Mouse (Mus musculus) thymus, adult 2 months (tissue): ENCODE results near the gene Olfr668. TPM values are rescaled to one million over a fixed set of nuclear protein-coding genes. Genes with fewer than 3 reads are reported as not detected.
"Not testable (repeated sequence)": the region's sequence is repeated elsewhere in the genome, so short reads cannot be mapped to it uniquely, and the experiment has no call there.

Source experiments
- DNase-seq: peaks from one replicate; pipeline ENCODE4 v3.0.0; 2021
- H3K27ac ChIP-seq: fragments of 200-500 bp; 2 replicates; pipeline ENCODE4 v1.5.1; 2012; ENCODE audit warnings: low read length, control low read depth; ENCODE audit not compliant: control insufficient read depth, insufficient read depth
- H3K27me3 ChIP-seq: fragments of 200-500 bp; 2 replicates; pipeline ENCODE4 v1.6.1; 2012; ENCODE audit warnings: mild to moderate bottlenecking, low read length, moderate library complexity, mixed read lengths; ENCODE audit not compliant: control insufficient read depth, insufficient read depth
- H3K36me3 ChIP-seq: fragments of 200-500 bp; 2 replicates; pipeline ENCODE4 v1.6.1; 2012; ENCODE audit warnings: mild to moderate bottlenecking, low read length, moderate library complexity; ENCODE audit not compliant: control insufficient read depth, insufficient read depth
- H3K4me1 ChIP-seq: fragments of 200-500 bp; replicated peaks from 2 replicates; pipeline ENCODE4 v1.6.1; 2012; ENCODE audit warnings: low read length; ENCODE audit not compliant: control insufficient read depth, insufficient read depth
- H3K4me3 ChIP-seq: fragments of 200-500 bp; 2 replicates; pipeline ENCODE4 v1.5.1; 2012; ENCODE audit warnings: mild to moderate bottlenecking, low read length, control low read depth, moderate library complexity; ENCODE audit not compliant: control insufficient read depth, insufficient read depth
- CTCF ChIP-seq: fragments of 200-500 bp; IDR thresholded peaks from 2 replicates; pipeline ENCODE4 v1.5.1; 2012; ENCODE audit warnings: mild to moderate bottlenecking, control low read depth, low read length, moderate library complexity, borderline replicate concordance; ENCODE audit not compliant: control insufficient read depth, poor library complexity, insufficient read depth; ENCODE audit errors: extremely low read depth
- POLR2A ChIP-seq: fragments of 200-500 bp; IDR thresholded peaks from 2 replicates; pipeline ENCODE4 v1.6.1; 2012; ENCODE audit warnings: mild to moderate bottlenecking, low read length, control low read depth, moderate library complexity; ENCODE audit not compliant: control insufficient read depth, poor library complexity, insufficient read depth; ENCODE audit errors: extremely low read depth
- WGBS: fragments of 180-500 bp; shearing (Covaris S2); methylation state at CpG from one replicate; pipeline ENCODE4 v1.1.7; 2018; 5-methylcytosine and 5-hydroxymethylcytosine counted together
- polyA plus RNA-seq: library from polyadenylated mRNA; depleted of rRNA; stranded (reverse); fragments of >200 nt; gene quantifications from 2 replicates; pipeline ENCODE4 v1.2.3, GENCODE M21; 2012; rRNA removed

Olfr668 gene
- polyA plus RNA-seq: not detected in 2 replicates

DNA sequence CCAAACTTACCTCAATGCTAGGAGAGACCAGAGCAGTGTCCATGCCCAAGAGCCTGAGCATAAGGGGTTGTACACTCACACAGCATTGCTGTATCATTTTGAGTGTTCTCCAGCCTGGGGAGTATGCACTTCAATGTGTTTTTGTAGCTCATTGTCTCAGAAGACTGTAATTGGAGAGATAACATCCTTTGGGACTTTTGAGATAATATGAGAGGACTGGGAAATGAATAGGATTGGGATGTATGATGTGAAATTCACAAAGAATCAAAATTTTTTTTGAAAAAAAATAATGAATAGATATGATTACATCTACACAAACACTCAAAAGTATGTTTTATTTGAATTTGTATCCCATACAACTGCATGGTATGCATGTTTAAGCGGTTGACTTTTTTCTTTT, at the start of gene Olfr668:
Gene Olfr668 (minus strand): TSS at position 101 of the 400 bp plus-strand sequence.
- H3K4me1 ChIP-seq: no peaks in the 10 kb centered on the region
- no peak within 1 kb of the TSS for H3K4me3 ChIP-seq
- no peaks in the 10 kb centered on the region for H3K27me3 ChIP-seq
- no peaks in the 10 kb centered on the region for H3K36me3 ChIP-seq
- 75% methylated on average over 1 of the region's 1 CpGs for WGBS
- no peak for DNase-seq
- no peak for TF ChIP-seq CTCF
- no peak for TF ChIP-seq POLR2A
- H3K27ac ChIP-seq: no peak within 1 kb of the TSS

DNA sequence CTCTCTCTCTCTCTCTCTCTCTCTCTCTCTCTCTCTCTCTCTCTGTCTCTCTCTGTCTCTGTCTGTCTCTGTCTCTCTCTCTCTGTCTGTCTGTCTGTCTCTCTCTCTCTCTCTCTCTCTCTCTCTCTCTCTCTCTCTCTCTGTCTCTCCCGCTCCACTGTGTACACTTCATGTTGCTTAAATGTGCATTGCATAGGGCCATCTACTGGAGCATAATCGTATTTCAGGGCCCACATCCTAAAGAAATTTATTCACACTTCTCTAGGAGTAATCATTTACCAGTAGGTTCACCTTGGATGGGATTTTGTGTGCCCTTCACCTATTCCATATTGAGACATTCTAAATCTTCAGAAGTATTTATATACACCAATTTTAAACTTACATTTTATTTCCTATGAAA, 44.6 kb upstream of the Olfr668 start:
- H3K4me1 ChIP-seq, H3K27me3 ChIP-seq, H3K4me3 ChIP-seq, DNase-seq, H3K27ac ChIP-seq, H3K36me3 ChIP-seq: not testable (repeated sequence)
- WGBS: 62% methylated on average over 2 of the region's 2 CpGs

DNA sequence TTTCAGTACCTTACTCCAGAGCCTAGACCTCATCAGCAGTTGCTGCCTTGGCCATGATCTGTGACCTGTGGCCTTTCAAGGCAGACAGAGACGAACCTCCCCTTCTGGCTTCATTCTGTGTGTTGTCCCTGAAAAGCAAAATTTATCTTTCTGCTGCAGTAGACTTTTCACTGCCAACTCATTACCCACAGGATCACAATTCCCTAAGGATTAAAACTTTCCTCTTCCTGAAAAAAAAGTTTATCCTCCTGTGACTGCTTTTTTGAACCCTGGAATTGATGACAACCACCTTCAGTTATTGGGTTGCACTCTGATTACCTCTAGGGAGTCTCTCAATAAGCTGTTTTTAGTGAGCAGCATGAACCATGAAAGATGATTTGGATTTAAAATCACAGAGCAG, 34.7 kb upstream of the Olfr668 start, which contains the start of gene Olfr670:
Gene Olfr670 (minus strand): TSS at position 101 of the 400 bp plus-strand sequence.
- no peak for TF ChIP-seq POLR2A
- TF ChIP-seq CTCF: no peak
- Histone ChIP-seq H3K4me1 (no peaks in the 10 kb centered on the region), H3K27ac (no peak within 1 kb of the TSS), H3K27me3 (no peaks in the 10 kb centered on the region), H3K4me3 (no peak within 1 kb of the TSS), H3K36me3 (no peaks in the 10 kb centered on the region)
- WGBS: 72% methylated on average over 1 of the region's 1 CpGs
- DNase-seq: no peak

DNA sequence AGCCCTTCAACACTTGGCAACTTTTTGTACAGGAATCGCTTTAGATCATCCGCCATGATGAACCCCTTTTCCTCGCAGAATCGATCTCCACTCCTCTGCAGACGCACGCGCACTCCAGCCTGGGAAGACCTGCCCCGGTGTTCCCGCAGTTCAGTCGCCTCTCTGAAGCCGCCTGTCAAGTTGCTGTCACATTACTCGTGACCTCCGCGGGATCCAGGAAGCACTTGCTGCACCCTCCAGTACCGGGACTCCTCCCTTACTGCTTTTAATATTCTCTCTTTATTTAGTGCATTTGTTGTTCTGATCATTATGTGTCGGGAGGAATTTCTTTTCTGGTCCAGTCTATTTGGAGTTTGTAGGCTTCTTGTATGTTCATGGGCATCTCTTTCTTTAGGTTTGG, 22.4 kb upstream of the Olfr668 start:
- not testable (repeated sequence) for H3K27me3 ChIP-seq, H3K4me1 ChIP-seq, H3K4me3 ChIP-seq, H3K36me3 ChIP-seq, DNase-seq, H3K27ac ChIP-seq
- 95% methylated on average over 16 of the region's 16 CpGs for WGBS

DNA sequence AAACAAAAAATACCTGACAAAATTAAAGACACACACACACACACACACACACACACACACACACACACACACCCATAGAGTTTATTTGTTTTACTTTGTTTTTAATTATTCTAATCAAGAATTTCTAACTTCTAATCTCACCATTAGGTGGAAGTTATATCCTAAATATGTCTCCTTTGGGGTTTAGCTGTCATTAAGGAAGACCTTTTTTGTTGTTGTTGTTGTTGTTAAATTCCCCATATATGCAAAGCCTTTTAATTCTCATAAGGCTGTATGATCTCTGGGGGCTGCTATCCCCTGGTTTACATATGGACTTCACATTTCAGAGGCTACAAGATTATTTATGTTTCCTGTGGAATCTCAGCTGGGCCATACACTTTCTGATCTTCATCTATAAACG, 6.1 kb upstream of the Olfr668 start, which contains the start of gene Olfr669:
Gene Olfr669 (plus strand): TSS at position 301 of the 400 bp plus-strand sequence.
- no peaks in the 10 kb centered on the region for H3K36me3 ChIP-seq
- DNase-seq: no peak
- no peak within 1 kb of the TSS for H3K27ac ChIP-seq
- no peak for TF ChIP-seq CTCF
- TF ChIP-seq POLR2A: no peak
- 96% methylated on average over 1 of the region's 1 CpGs for WGBS
- H3K27me3 ChIP-seq: no peaks in the 10 kb centered on the region
- H3K4me1 ChIP-seq: no peaks in the 10 kb centered on the region
- H3K4me3 ChIP-seq: no peak within 1 kb of the TSS

DNA sequence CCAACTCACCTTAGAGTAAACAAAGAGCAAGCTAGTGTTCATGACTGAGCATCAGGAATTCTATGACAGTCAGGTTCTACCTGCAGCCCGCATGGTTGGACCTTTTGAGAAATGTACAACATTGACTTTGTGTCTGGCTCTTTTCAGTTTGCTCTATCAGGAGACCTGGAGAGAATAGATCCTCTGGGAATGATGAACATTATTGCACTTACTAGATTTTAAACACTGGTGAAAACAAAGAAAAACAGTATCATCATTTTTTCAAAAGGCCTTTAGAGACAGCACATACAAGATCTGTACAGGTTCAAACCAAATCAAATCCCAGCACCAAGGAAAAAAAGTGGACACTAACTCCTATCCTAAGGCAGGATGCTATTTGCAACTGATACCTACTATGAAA, 6.5 kb downstream of the Olfr668 start, which contains the start of gene Olfr667:
Gene Olfr667 (minus strand): TSS at position 101 of the 400 bp plus-strand sequence.
- no peak within 1 kb of the TSS for H3K27ac ChIP-seq
- no peaks in the 10 kb centered on the region for H3K36me3 ChIP-seq
- no peak within 1 kb of the TSS for H3K4me3 ChIP-seq
- no peak for DNase-seq
- 95% methylated on average over 1 of the region's 1 CpGs for WGBS
- no peaks in the 10 kb centered on the region for H3K27me3 ChIP-seq
- H3K4me1 ChIP-seq: no peaks in the 10 kb centered on the region
- no peak for TF ChIP-seq POLR2A
- TF ChIP-seq CTCF: no peak

DNA sequence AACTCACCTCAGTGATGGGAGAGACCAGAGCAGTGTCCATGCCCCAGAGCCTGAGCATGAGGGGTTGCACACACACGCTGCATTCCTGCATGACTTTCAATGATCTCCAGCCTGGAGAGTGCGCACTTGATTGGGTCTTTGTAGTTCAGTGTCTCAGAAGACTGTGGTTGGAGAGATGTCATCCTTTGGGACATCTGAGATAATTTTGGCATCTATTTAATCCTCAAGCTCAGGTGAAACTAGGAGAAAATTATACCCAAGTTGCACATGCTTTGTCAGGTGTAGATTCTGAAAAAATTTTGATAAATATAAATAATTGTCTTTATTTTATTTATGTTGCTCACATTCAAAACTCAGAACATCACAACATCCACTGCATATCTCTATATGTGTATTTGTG, 32.0 kb downstream of the Olfr668 start, which contains the start of gene Olfr666:
Gene Olfr666 (minus strand): TSS at position 101 of the 400 bp plus-strand sequence.
- no peak within 1 kb of the TSS for H3K4me3 ChIP-seq
- 90% methylated on average over 2 of the region's 2 CpGs for WGBS
- H3K4me1 ChIP-seq: no peaks in the 10 kb centered on the region
- TF ChIP-seq CTCF (no peak), POLR2A (no peak)
- H3K27ac ChIP-seq: no peak within 1 kb of the TSS
- DNase-seq: no peak
- H3K27me3 ChIP-seq: no peaks in the 10 kb centered on the region
- no peaks in the 10 kb centered on the region for H3K36me3 ChIP-seq
